Mouse (Mus musculus): ENCODE measurements around the gene Cnot3.
A peak's percentile ranks its signal among the peaks of the same experiment; 100 is the strongest.
"Not testable (repeated sequence)": the region's sequence is repeated elsewhere in the genome, so short reads cannot be mapped to it uniquely, and the experiment has no call there.

The Cnot3 gene

GRCm38 (mm10) chr7:3703148-3703878 lies 58.2 kb downstream of the Cnot3 start:
- no peak for DNase-seq

- peak; percentile 98 for DNase-seq
These were observed 58.9 kb downstream of the Cnot3 start, which contains the start of gene Rps9 for GRCm38 (mm10) chr7:3703879-3704441. Gene Rps9 (plus strand): TSS chr7:3703993.

GRCm38 (mm10) chr7:3704475-3704874 lies 59.4 kb downstream of the Cnot3 start:
- no peak for DNase-seq

GRCm38 (mm10) chr7:3705461-3705860 lies 60.4 kb downstream of the Cnot3 start:
- DNase-seq: peak in 1 of 2 experiments; percentile 13

- DNase-seq: peak in 1 of 2 experiments; percentile 19
These were observed 60.8 kb downstream of the Cnot3 start for GRCm38 (mm10) chr7:3705911-3706310.

- DNase-seq: peak in 1 of 2 experiments; percentile 25
These were observed 61.4 kb downstream of the Cnot3 start for GRCm38 (mm10) chr7:3706343-3706934.

- no peak for DNase-seq
These were observed 62.0 kb downstream of the Cnot3 start for GRCm38 (mm10) chr7:3707027-3707426.

GRCm38 (mm10) chr7:3707568-3708413 lies 62.7 kb downstream of the Cnot3 start:
- DNase-seq: no peak

GRCm38 (mm10) chr7:3708447-3708980 lies 63.4 kb downstream of the Cnot3 start:
- not testable (repeated sequence) for DNase-seq

GRCm38 (mm10) chr7:3709000-3709399 lies 63.9 kb downstream of the Cnot3 start:
- no peak for DNase-seq

Data from cerebellum, postnatal 10 days (tissue).